Mouse (Mus musculus) mouse trophoblast stem cell (cell line): ENCODE data around the gene Alcam.

Source experiments
- in situ Hi-C, 2 experiments: fragments of 300-500 bp; cut with MseI, MboI; formaldehyde crosslinking; loops; 2 replicates in 1 of 2; 3 replicates in 1 of 2; pipeline ENCODE4 v1.15.1; 2025

Alcam gene

GRCm38 (mm10) chr16:52368521-52368920, 85.4 kb downstream of the Alcam start:
- in situ Hi-C loops, result no loop called here

- in situ Hi-C loops, result no loop called here
These were observed 87.0 kb downstream of the Alcam start for GRCm38 (mm10) chr16:52366915-52367314.

GRCm38 (mm10) chr16:52363944-52364511, 89.8 kb downstream of the Alcam start:
- in situ Hi-C loops, result no loop called here

GRCm38 (mm10) chr16:52343467-52344033, 110.3 kb downstream of the Alcam start:
- in situ Hi-C loops, result no loop called here

- in situ Hi-C loops, result no loop called here
These were observed 111.0 kb downstream of the Alcam start for GRCm38 (mm10) chr16:52342694-52343466.

- in situ Hi-C loops, result no loop called here
These were observed 119.8 kb downstream of the Alcam start for GRCm38 (mm10) chr16:52334084-52334483.

GRCm38 (mm10) chr16:52333631-52334030, 120.2 kb downstream of the Alcam start:
- in situ Hi-C loops, result no loop called here

GRCm38 (mm10) chr16:52331341-52331830, 122.5 kb downstream of the Alcam start:
- in situ Hi-C loops, result no loop called here

- in situ Hi-C loops, result no loop called here
These were observed 124.5 kb downstream of the Alcam start for GRCm38 (mm10) chr16:52329420-52329819.

GRCm38 (mm10) chr16:52319229-52319628, 134.6 kb downstream of the Alcam start:
- in situ Hi-C loops, result loop anchor here (25.0 kb wide), 1 partner anchor 943 kb away; no protein-coding TSS in a partner anchor

GRCm38 (mm10) chr16:52311073-52311472, 142.8 kb downstream of the Alcam start:
- in situ Hi-C loops, result loop anchor here (25.0 kb wide), 1 partner anchor 951 kb away; no protein-coding TSS in a partner anchor

- in situ Hi-C loops, result loop anchor here (25.0 kb wide), 1 partner anchor 955 kb away; no protein-coding TSS in a partner anchor
These were observed 146.9 kb downstream of the Alcam start for GRCm38 (mm10) chr16:52307016-52307415.

- in situ Hi-C loops, result loop anchor here (25.0 kb wide), 1 partner anchor 959 kb away; no protein-coding TSS in a partner anchor
These were observed 150.4 kb downstream of the Alcam start for GRCm38 (mm10) chr16:52303532-52303902.

GRCm38 (mm10) chr16:52302790-52303531, 150.9 kb downstream of the Alcam start:
- in situ Hi-C loops, result loop anchor here (25.0 kb wide), 1 partner anchor 959 kb away; no protein-coding TSS in a partner anchor

- in situ Hi-C loops, result loop anchor here (25.0 kb wide), 1 partner anchor 961 kb away; no protein-coding TSS in a partner anchor
These were observed 152.1 kb downstream of the Alcam start for GRCm38 (mm10) chr16:52301730-52302129.

- in situ Hi-C loops, result no loop called here
These were observed 157.5 kb downstream of the Alcam start for GRCm38 (mm10) chr16:52296376-52296775.

GRCm38 (mm10) chr16:52295535-52295934, 158.3 kb downstream of the Alcam start:
- in situ Hi-C loops, result no loop called here

GRCm38 (mm10) chr16:52292440-52293048, 161.3 kb downstream of the Alcam start:
- in situ Hi-C loops, result no loop called here

- in situ Hi-C loops, result no loop called here
These were observed 173.7 kb downstream of the Alcam start for GRCm38 (mm10) chr16:52280186-52280585.

GRCm38 (mm10) chr16:52265066-52265465, 188.8 kb downstream of the Alcam start:
- in situ Hi-C loops, result no loop called here

- in situ Hi-C loops, result no loop called here
These were observed 190.1 kb downstream of the Alcam start for GRCm38 (mm10) chr16:52263751-52264150.
